Mouse (Mus musculus) MEL (cell line): ENCODE measurements around the gene Pappa2. TPM values are rescaled to one million over a fixed set of nuclear protein-coding genes. Genes with fewer than 3 reads are reported as not detected.

Source experiments
- DNase-seq: peaks from one replicate; pipeline ENCODE4 v3.0.0; 2011; ENCODE audit warnings: low read depth, low spot score
- H3K27ac ChIP-seq: 2 replicates; pipeline ENCODE4 v1.5.1; 2012; ENCODE audit warnings: low read depth, mild to moderate bottlenecking, control low read depth, low read length, moderate library complexity; ENCODE audit not compliant: control insufficient read depth
- H3K27me3 ChIP-seq, 2 experiments: fragments of 150-350 bp in 1 of 2; sonication (generic) in 1 of 2; 2 replicates each; pipeline ENCODE4 v1.6.1; 2012; ENCODE audit warnings: low read length in 2 of 2, mild to moderate bottlenecking in 2 of 2, improper control_type of control experiment in 1 of 2, moderate library complexity in 1 of 2; ENCODE audit not compliant: insufficient read depth in 2 of 2, control insufficient read depth in 1 of 2
- H3K36me3 ChIP-seq, 2 experiments: 2 replicates each; pipeline ENCODE4 v1.6.1; 2012 to 2014; ENCODE audit warnings: low read length in 2 of 2, improper control_type of control experiment in 1 of 2, inconsistent platforms in 1 of 2, mild to moderate bottlenecking in 1 of 2; ENCODE audit not compliant: insufficient read depth in 2 of 2, control insufficient read depth in 1 of 2
- H3K4me1 ChIP-seq, 2 experiments: fragments of 150-350 bp in 1 of 2; sonication (generic) in 1 of 2; 2 replicates each; pipeline ENCODE4 v1.6.1; 2012; ENCODE audit warnings: low read length in 2 of 2, improper control_type of control experiment in 1 of 2, mild to moderate bottlenecking in 1 of 2; ENCODE audit not compliant: insufficient read depth in 2 of 2, control insufficient read depth in 1 of 2
- H3K4me3 ChIP-seq, 2 experiments: fragments of 150-350 bp in 1 of 2; sonication (generic) in 1 of 2; 2 replicates each; pipeline ENCODE4 v1.5.1; 2012; ENCODE audit warnings: low read depth in 2 of 2, low read length in 2 of 2, mild to moderate bottlenecking in 2 of 2, moderate library complexity in 2 of 2, control low read depth in 1 of 2, improper control_type of control experiment in 1 of 2; ENCODE audit not compliant: control insufficient read depth in 1 of 2, insufficient read depth in 1 of 2
- H3K79me2 ChIP-seq: 2 replicates; pipeline ENCODE4 v1.6.1; 2012; ENCODE audit warnings: mild to moderate bottlenecking, low read length, moderate library complexity; ENCODE audit not compliant: control insufficient read depth, poor library complexity, insufficient read depth
- H3K9ac ChIP-seq: 2 replicates; pipeline ENCODE4 v1.6.1; 2012; ENCODE audit warnings: low read depth, mild to moderate bottlenecking, control low read depth, low read length, moderate library complexity; ENCODE audit not compliant: control insufficient read depth, poor library complexity, severe bottlenecking
- H3K9me3 ChIP-seq: fragments of 150-350 bp; sonication (generic); replicated peaks from 2 replicates; pipeline ENCODE4 v1.6.1; 2012; ENCODE audit warnings: mild to moderate bottlenecking, low read length, improper control_type of control experiment, moderate library complexity; ENCODE audit not compliant: insufficient read depth
- CHD1 ChIP-seq: IDR thresholded peaks from 2 replicates; pipeline ENCODE4 v1.6.1; 2012; ENCODE audit warnings: low read depth, mild to moderate bottlenecking, inconsistent platforms, low read length, improper control_type of control experiment
- CTCF ChIP-seq, 3 experiments: IDR thresholded peaks in 2 of 3; conservative IDR thresholded peaks in 1 of 3; 2 replicates each; pipeline ENCODE4 v1.5.1; 2011 to 2012; ENCODE audit warnings: low read length in 3 of 3, low read depth in 2 of 3, mild to moderate bottlenecking in 2 of 3, improper control_type of control experiment in 1 of 3, inconsistent platforms in 1 of 3, mixed read lengths in 1 of 3, moderate library complexity in 1 of 3; ENCODE audit not compliant: control insufficient read depth in 1 of 3, insufficient read depth in 1 of 3, poor library complexity in 1 of 3, severe bottlenecking in 1 of 3
- E2F4 ChIP-seq: IDR thresholded peaks from 2 replicates; pipeline ENCODE4 v1.6.1; 2011; ENCODE audit warnings: low read depth, low read length, improper control_type of control experiment, borderline replicate concordance
- ELF1 ChIP-seq: IDR thresholded peaks from 2 replicates; pipeline ENCODE4 v1.6.1; 2014; ENCODE audit warnings: low read depth, mild to moderate bottlenecking, inconsistent platforms, low read length, improper control_type of control experiment, moderate library complexity
- EP300 ChIP-seq, 2 experiments: IDR thresholded peaks; 2 replicates each; pipeline ENCODE4 v1.6.1; 2011; ENCODE audit warnings: improper control_type of control experiment in 2 of 2, low read length in 2 of 2, low read depth in 1 of 2, mild to moderate bottlenecking in 1 of 2
- GABPA ChIP-seq: IDR thresholded peaks from 2 replicates; pipeline ENCODE4 v1.6.1; 2012; ENCODE audit warnings: low read depth, mild to moderate bottlenecking, inconsistent platforms, low read length, improper control_type of control experiment, moderate library complexity
- GATA1 ChIP-seq: IDR thresholded peaks from 2 replicates; pipeline ENCODE4 v1.6.1; 2011; ENCODE audit warnings: low read depth, low read length, improper control_type of control experiment
- HCFC1 ChIP-seq: IDR thresholded peaks from 2 replicates; pipeline ENCODE4 v1.6.1; 2012; ENCODE audit warnings: low read depth, mild to moderate bottlenecking, inconsistent platforms, low read length, improper control_type of control experiment, moderate library complexity
- JUND ChIP-seq: IDR thresholded peaks from 2 replicates; pipeline ENCODE4 v1.6.1; 2011; ENCODE audit warnings: low read depth, mild to moderate bottlenecking, improper control_type of control experiment, low read length
- MAFK ChIP-seq: IDR thresholded peaks from 2 replicates; pipeline ENCODE4 v1.6.1; 2011; ENCODE audit warnings: low read depth, mild to moderate bottlenecking, low read length, improper control_type of control experiment, borderline replicate concordance
- MAX ChIP-seq: IDR thresholded peaks from 2 replicates; pipeline ENCODE4 v1.6.1; 2011; ENCODE audit warnings: low read length, improper control_type of control experiment
- MXI1 ChIP-seq: IDR thresholded peaks from 2 replicates; pipeline ENCODE4 v1.6.1; 2011; ENCODE audit warnings: mild to moderate bottlenecking, low read depth, low read length, improper control_type of control experiment
- NRF1 ChIP-seq: IDR thresholded peaks from 2 replicates; pipeline ENCODE4 v1.6.1; 2014; ENCODE audit warnings: low read depth, mild to moderate bottlenecking, inconsistent platforms, low read length, improper control_type of control experiment, moderate library complexity; ENCODE audit not compliant: poor library complexity, insufficient read depth, severe bottlenecking
- POLR2AphosphoS2 ChIP-seq: IDR thresholded peaks from 2 replicates; pipeline ENCODE4 v1.6.1; 2011; ENCODE audit warnings: low read length, improper control_type of control experiment
- RAD21 ChIP-seq: IDR thresholded peaks from 2 replicates; pipeline ENCODE4 v1.6.1; 2011; ENCODE audit warnings: mild to moderate bottlenecking, low read depth, low read length, improper control_type of control experiment
- RCOR1 ChIP-seq: IDR thresholded peaks from 2 replicates; pipeline ENCODE4 v1.6.1; 2012; ENCODE audit warnings: low read depth, mild to moderate bottlenecking, inconsistent platforms, low read length, improper control_type of control experiment
- SIN3A ChIP-seq: IDR thresholded peaks from 2 replicates; pipeline ENCODE4 v1.6.1; 2012; ENCODE audit warnings: low read length, improper control_type of control experiment, inconsistent platforms
- SMC3 ChIP-seq: IDR thresholded peaks from 2 replicates; pipeline ENCODE4 v1.6.1; 2011; ENCODE audit warnings: low read depth, low read length, improper control_type of control experiment
- TAL1 ChIP-seq: IDR thresholded peaks from 2 replicates; pipeline ENCODE4 v1.6.1; 2012; ENCODE audit warnings: mild to moderate bottlenecking, inconsistent platforms, low read length, moderate library complexity, mixed read lengths
- TBP ChIP-seq: IDR thresholded peaks from 2 replicates; pipeline ENCODE4 v1.8.0; 2011; ENCODE audit warnings: low read depth, low read length, improper control_type of control experiment
- TCF12 ChIP-seq: IDR thresholded peaks from 2 replicates; pipeline ENCODE4 v1.6.1; 2014; ENCODE audit warnings: low read depth, mild to moderate bottlenecking, inconsistent platforms, low read length, improper control_type of control experiment, moderate library complexity
- UBTF ChIP-seq: IDR thresholded peaks from 2 replicates; pipeline ENCODE4 v1.6.1; 2012; ENCODE audit warnings: low read depth, mild to moderate bottlenecking, inconsistent platforms, low read length, improper control_type of control experiment, moderate library complexity, borderline replicate concordance; ENCODE audit not compliant: insufficient read depth
- USF1 ChIP-seq: IDR thresholded peaks from 2 replicates; pipeline ENCODE4 v1.6.1; 2014; ENCODE audit warnings: low read depth, mild to moderate bottlenecking, inconsistent platforms, low read length, improper control_type of control experiment, moderate library complexity
- ZKSCAN1 ChIP-seq: IDR thresholded peaks from 2 replicates; pipeline ENCODE4 v1.6.1; 2012; ENCODE audit warnings: low read depth, mild to moderate bottlenecking, inconsistent platforms, low read length, improper control_type of control experiment, moderate library complexity
- ZNF384 ChIP-seq: IDR thresholded peaks from 2 replicates; pipeline ENCODE4 v1.6.1; 2012; ENCODE audit warnings: low read depth, mild to moderate bottlenecking, inconsistent platforms, low read length, improper control_type of control experiment
- polyA plus RNA-seq, 2 experiments: library from polyadenylated mRNA; stranded (reverse) in 1 of 2; unstranded in 1 of 2; fragments of >175 nt in 1 of 2; fragments of >200 nt in 1 of 2; gene quantifications; 2 replicates each; pipeline versions ENCODE4 v1.2.1 to v1.2.4; 2012; ENCODE audit warnings: low replicate concordance in 2 of 2, low read depth in 1 of 2; ENCODE audit not compliant: insufficient read length in 2 of 2, insufficient read depth in 1 of 2, missing spikeins in 1 of 2
- total RNA-seq: library from RNA; depleted of rRNA; stranded (reverse); fragments of 300-350 nt; gene quantifications from 2 replicates; pipeline ENCODE4 v1.2.3, GENCODE M21; 2012

Gene Pappa2
- total and polyA plus RNA-seq, 3 experiments: not detected

DNA sequence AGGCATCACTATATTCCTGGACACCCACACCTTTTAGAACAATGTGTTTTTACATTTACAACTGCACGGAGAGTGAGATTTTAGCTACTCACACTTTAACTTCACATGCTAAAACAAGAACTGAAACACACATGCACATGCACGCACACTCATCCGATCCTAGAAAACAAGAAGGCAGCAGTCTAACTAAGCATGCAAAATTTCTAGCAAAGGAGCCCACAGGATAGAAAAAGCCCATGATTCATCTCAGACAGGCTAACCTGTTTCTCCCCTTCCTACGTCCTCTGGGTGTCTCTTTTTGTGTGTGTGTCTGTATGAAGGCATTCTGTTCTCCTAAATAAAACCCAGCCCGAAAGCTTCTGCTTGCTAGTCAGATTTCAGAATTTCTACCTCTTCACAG lies 239.3 kb downstream of the Pappa2 start:
- Histone ChIP-seq H3K27me3 (no peaks in the 10 kb centered on the region), H3K36me3 (no peaks in the 10 kb centered on the region), H3K4me3 (no peak overlapping the region), H3K9me3 (no peaks in the 10 kb centered on the region), H3K9ac (no peak overlapping the region), H3K27ac (no peak overlapping the region), H3K4me1 (no peaks in the 10 kb centered on the region), H3K79me2 (no peaks in the 10 kb centered on the region)
- DNase-seq: no peak
- TF ChIP-seq RCOR1: no peak
- no peak for TF ChIP-seq MXI1
- TF ChIP-seq TCF12: no peak
- no peak for TF ChIP-seq MAX
- TF ChIP-seq NRF1: no peak
- no peak for TF ChIP-seq TAL1
- TF ChIP-seq JUND: no peak
- TF ChIP-seq POLR2AphosphoS2: no peak
- no peak for TF ChIP-seq ZNF384
- TF ChIP-seq MAFK: no peak
- TF ChIP-seq UBTF: no peak
- TF ChIP-seq ZKSCAN1: no peak
- no peak for TF ChIP-seq GABPA
- no peak for TF ChIP-seq GATA1
- no peak for TF ChIP-seq ELF1
- no peak for TF ChIP-seq RAD21
- no peak for TF ChIP-seq TBP
- no peak for TF ChIP-seq EP300 (IDR thresholded peaks at IDR 0.05; ENCODE audit: low read depth in 1 of 2, low read length in 2 of 2)
- no peak for TF ChIP-seq HCFC1

- Histone ChIP-seq H3K27me3 (no peaks in the 10 kb centered on the region), H3K4me3 (no peak overlapping the region), H3K9ac (no peak overlapping the region), H3K79me2 (no peaks in the 10 kb centered on the region), H3K4me1 (no peaks in the 10 kb centered on the region), H3K27ac (no peak overlapping the region), H3K36me3 (no peaks in the 10 kb centered on the region), H3K9me3 (no peaks in the 10 kb centered on the region)
- DNase-seq: no peak
- TF ChIP-seq E2F4: no peak
- TF ChIP-seq SIN3A: no peak
- no peak for TF ChIP-seq RCOR1
- TF ChIP-seq MAX: no peak
- TF ChIP-seq SMC3: no peak
- TF ChIP-seq CTCF (IDR thresholded peaks at IDR 0.05 in 2 of 3, conservative IDR thresholded peaks at IDR 0.05 in 1 of 3; ENCODE audit: control insufficient read depth in 1 of 3, insufficient read depth in 1 of 3, low read depth in 2 of 3, low read length in 3 of 3, poor library complexity in 1 of 3, severe bottlenecking in 1 of 3): no peak
- TF ChIP-seq USF1: no peak
- no peak for TF ChIP-seq ZKSCAN1
- no peak for TF ChIP-seq EP300 (IDR thresholded peaks at IDR 0.05; ENCODE audit: low read depth in 1 of 2, low read length in 2 of 2)
- TF ChIP-seq CHD1: no peak
These were observed 240.0 kb downstream of the Pappa2 start for GRCm38 (mm10) chr1:158740161-158740766.
